Comparison of ENCODE assay signal across 8 mouse cellular contexts in the genomic region with DNA sequence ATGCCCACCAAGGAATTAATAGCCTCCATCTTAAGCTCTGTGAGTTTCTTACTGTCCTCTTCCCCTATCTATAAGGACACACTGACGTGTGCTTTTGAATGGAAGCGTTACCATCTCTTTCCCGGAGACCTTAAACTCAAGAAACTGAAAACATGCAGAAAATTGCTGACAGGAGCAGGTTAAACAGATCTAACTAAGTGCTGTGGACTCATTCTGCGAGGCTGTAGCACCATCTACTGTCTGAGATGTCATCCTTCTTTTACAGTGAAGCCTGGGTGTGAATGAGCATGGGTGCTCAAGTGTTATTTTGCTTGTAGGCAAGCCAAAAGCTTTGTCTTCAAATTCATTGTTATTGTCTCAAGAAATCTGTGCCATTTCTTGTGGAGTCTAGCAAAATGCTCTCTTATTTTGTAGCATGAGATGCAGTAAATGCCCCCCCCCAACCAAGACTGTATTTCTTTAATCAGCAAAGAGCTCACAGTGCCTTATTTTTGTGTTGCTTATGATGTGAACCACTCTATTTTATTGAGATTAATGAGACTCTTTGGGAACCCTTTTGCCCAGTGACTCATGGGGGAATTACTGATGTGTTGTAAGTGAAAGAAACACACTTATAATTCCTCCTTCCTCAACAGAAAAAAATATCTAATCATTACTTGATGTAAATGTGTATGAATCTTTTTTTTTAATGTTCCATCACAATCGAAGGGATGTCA.
DNase-seq lines count a peak whose midpoint lies in the region; ATAC-seq and TF ChIP-seq lines count a peak whose summit lies in the region.
"Had no signal": no experiment of that assay in that cellular context is flagged by ENCODE, and none has a peak within 500 bp of the region (broad histone marks: within the 10 kb centered on the region; RNA-seq: fewer than 3 reads in every experiment).

No protein-coding gene starts in this region.

- H3K27ac ChIP-seq in ES-E14 (ENCODE audit: insufficient read depth, low read depth, low read length, poor library complexity, severe bottlenecking), result no peak overlapping the region
- H3K27ac ChIP-seq in forebrain, embryonic 11.5 days (ENCODE audit: low read depth, low read length), result no peak overlapping the region
- no peak overlapping the region for H3K27ac ChIP-seq in neural tube, embryonic 13.5 days (replicated peaks)
- H3K27ac ChIP-seq: embryonic facial prominence, embryonic 15.5 days had no signal

- no peak overlapping the region for H3K4me2 ChIP-seq in forebrain, embryonic 11.5 days (ENCODE audit: low read depth, low read length, severe bottlenecking)
- H3K4me2 ChIP-seq in neural tube, embryonic 13.5 days, result no peak overlapping the region
- H3K4me2 ChIP-seq: embryonic facial prominence, embryonic 15.5 days had no signal

- no peak overlapping the region for H3K9ac ChIP-seq in ES-E14 (ENCODE audit: insufficient read depth, low read depth, low read length, poor library complexity, severe bottlenecking)
- no peak overlapping the region for H3K9ac ChIP-seq in forebrain, embryonic 11.5 days (ENCODE audit: low read length)
- H3K9ac ChIP-seq in neural tube, embryonic 13.5 days, result no peak overlapping the region
- H3K9ac ChIP-seq: embryonic facial prominence, embryonic 15.5 days had no signal

- 0 out of 4 replicates have a peak, but pooled peaks cover 0 to 2% of the 10 kb centered on the region in 2 experiments for H3K4me1 ChIP-seq in ES-E14 (ENCODE audit: control insufficient read depth in 2 of 2, insufficient read depth in 2 of 2, low read length in 2 of 2, poor library complexity in 1 of 2)
- H3K4me1 ChIP-seq in forebrain, embryonic 11.5 days (replicated peaks; ENCODE audit: control insufficient read depth, insufficient read depth, low read length), result no peaks in the 10 kb centered on the region
- H3K4me1 ChIP-seq in neural tube, embryonic 13.5 days (replicated peaks), result 0 out of 2 replicates have a peak, but pooled peaks cover 3% of the 10 kb centered on the region
- H3K4me1 ChIP-seq: embryonic facial prominence, embryonic 15.5 days had no signal

- no peaks in the 10 kb centered on the region for H3K27me3 ChIP-seq in forebrain, embryonic 11.5 days (ENCODE audit: control insufficient read depth, insufficient read depth, low read length)
- no peaks in the 10 kb centered on the region for H3K27me3 ChIP-seq in neural tube, embryonic 13.5 days
- H3K27me3 ChIP-seq: embryonic facial prominence, embryonic 15.5 days had no signal

- H3K4me3 ChIP-seq in ES-E14 (ENCODE audit: insufficient read depth in 1 of 2, low read depth in 1 of 2, low read length in 2 of 2, poor library complexity in 1 of 2, severe bottlenecking in 1 of 2), result no peak overlapping the region
- no peak overlapping the region for H3K4me3 ChIP-seq in forebrain, embryonic 11.5 days (ENCODE audit: low read depth, low read length)
- no peak overlapping the region for H3K4me3 ChIP-seq in neural tube, embryonic 13.5 days
- H3K4me3 ChIP-seq: embryonic facial prominence, embryonic 15.5 days had no signal

- H3K36me3 ChIP-seq in ES-E14 (ENCODE audit: control insufficient read depth, insufficient read depth, low read length, poor library complexity, severe bottlenecking), result no peaks in the 10 kb centered on the region
- no peaks in the 10 kb centered on the region for H3K36me3 ChIP-seq in forebrain, embryonic 11.5 days (ENCODE audit: control insufficient read depth, insufficient read depth, low read length)
- H3K36me3 ChIP-seq in neural tube, embryonic 13.5 days, result no peaks in the 10 kb centered on the region
- H3K36me3 ChIP-seq: embryonic facial prominence, embryonic 15.5 days had no signal

- 53% methylated on average over 5 of the region's 5 CpGs for WGBS in forebrain, embryonic 11.5 days
- 32% methylated on average over 5 of the region's 5 CpGs for WGBS in neural tube, embryonic 13.5 days

- intact Hi-C loops in left cerebral cortex, postnatal 10 days (cut with DNase I), result loop anchor here (10.0 kb wide), 1 partner anchor 971 kb away; the partner anchor contains the start of gene Cntn4

- in situ Hi-C loops in ES-E14 (cut with MboI; ENCODE audit: low sequenced_read_pairs in 2 of 2, unreplicated experiment in 2 of 2), result no loop called here

- peak; percentile 63; the same call in 1 of the 2 replicates for ATAC-seq in forebrain, embryonic 11.5 days (replicated peaks; ENCODE audit: low FRiP score)
- ATAC-seq in neural tube, embryonic 13.5 days (ENCODE audit: low read depth), result peak; percentile 77; the same call in 1 of the 2 replicates

- no peaks in the 10 kb centered on the region for H3K9me3 ChIP-seq in ES-E14 (ENCODE audit: control insufficient read depth, insufficient read depth, low read depth, low read length)
- no peaks in the 10 kb centered on the region for H3K9me3 ChIP-seq in forebrain, embryonic 11.5 days (ENCODE audit: control insufficient read depth, low read length)
- no peaks in the 10 kb centered on the region for H3K9me3 ChIP-seq in neural tube, embryonic 13.5 days
- H3K9me3 ChIP-seq: embryonic facial prominence, embryonic 15.5 days had no signal

- DNase-seq in ES-E14 (ENCODE audit: low read depth, low spot score), result peak; percentile 55
- peak; percentile 10 for DNase-seq in adrenal gland, postnatal 25 days
- peak; percentile 51 for DNase-seq in forebrain, embryonic 11.5 days (ENCODE audit: low spot score)
- DNase-seq in kidney, adult 11 months, result peak; percentile 5
- DNase-seq in left cerebral cortex, postnatal 10 days (ENCODE audit: extremely low spot score in 1 of 2, low spot score in 2 of 2), result peak; percentile 43 to 79
- DNase-seq in thymus, postnatal 36 days, result no peak

TF ChIP-seq in ES-E14, 5 proteins besides CTCF, POLR2A, EP300 and RAD21:
- no peak for TF ChIP-seq CHD2 (IDR thresholded peaks at IDR 0.05; ENCODE audit: low read depth, low read length)
- TF ChIP-seq HCFC1 (IDR thresholded peaks at IDR 0.05; ENCODE audit: borderline replicate concordance, insufficient read depth, low read length), result no peak
- peak; percentile 50; the same call in 1 of the 2 replicates for TF ChIP-seq ZC3H11A (IDR thresholded peaks at IDR 0.05; ENCODE audit: borderline replicate concordance, low read depth, low read length)
- peak; percentile 76 for TF ChIP-seq MAFK (IDR thresholded peaks at IDR 0.05; ENCODE audit: insufficient read depth, low read depth, low read length)
- no peak for TF ChIP-seq ZNF384 (IDR thresholded peaks at IDR 0.05; ENCODE audit: low read depth, low read length)

Comparison
In these comparisons a context has a peak if more than half of its experiments do, and no peak if none do; other contexts are left out.
1. DNase-seq: peak in ES-E14 (single experiment), adrenal gland, postnatal 25 days (single experiment), forebrain, embryonic 11.5 days (single experiment), kidney, adult 11 months (single experiment) and left cerebral cortex, postnatal 10 days (2 of 2); none in thymus, postnatal 36 days (0 of 2).